Mouse (Mus musculus) brain, adult 2 months (tissue): ENCODE measurements around the gene B3gat3.
"Not testable (repeated sequence)": the region's sequence is repeated elsewhere in the genome, so short reads cannot be mapped to it uniquely, and the experiment has no call there.

Experiments used
- DNase-seq: peaks from one replicate; pipeline ENCODE4 v3.0.0; 2011; ENCODE audit warnings: low read depth, low spot score

The B3gat3 gene

GRCm38 (mm10) chr19:8942276-8942964, 22.2 kb downstream of the B3gat3 start:
- peak; percentile 73 for DNase-seq

GRCm38 (mm10) chr19:8943047-8943446, 22.9 kb downstream of the B3gat3 start:
- no peak for DNase-seq

GRCm38 (mm10) chr19:8944062-8944461, 23.9 kb downstream of the B3gat3 start:
- DNase-seq, result no peak

- peak; percentile 55 for DNase-seq
These were observed 24.6 kb downstream of the B3gat3 start for GRCm38 (mm10) chr19:8944750-8945149.

GRCm38 (mm10) chr19:8945251-8945650, 25.1 kb downstream of the B3gat3 start:
- no peak for DNase-seq

- no peak for DNase-seq
These were observed 26.8 kb downstream of the B3gat3 start for GRCm38 (mm10) chr19:8946929-8947328.

DNA sequence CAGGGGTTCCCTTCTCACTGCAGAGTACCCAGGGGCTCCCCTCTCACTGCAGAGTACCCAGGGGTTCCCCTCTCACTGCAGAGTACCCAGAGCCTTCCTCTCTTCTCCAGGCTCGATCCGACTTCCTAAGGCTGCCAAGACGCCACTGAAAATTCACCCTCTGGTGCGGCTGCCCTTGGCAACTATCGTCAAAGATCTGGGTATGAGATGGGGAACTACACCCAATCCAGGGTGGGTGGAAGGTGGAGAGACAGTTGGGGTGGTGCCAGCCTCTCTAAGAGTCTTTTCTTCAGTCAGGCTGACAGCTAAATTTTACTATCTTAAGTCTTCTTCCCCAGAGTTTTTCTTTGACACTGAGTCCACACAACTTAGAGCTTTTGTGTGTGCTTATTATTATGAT, 30.0 kb downstream of the B3gat3 start:
- no peak for DNase-seq

- no peak for DNase-seq
These were observed 32.1 kb downstream of the B3gat3 start for GRCm38 (mm10) chr19:8952241-8952640.

DNA sequence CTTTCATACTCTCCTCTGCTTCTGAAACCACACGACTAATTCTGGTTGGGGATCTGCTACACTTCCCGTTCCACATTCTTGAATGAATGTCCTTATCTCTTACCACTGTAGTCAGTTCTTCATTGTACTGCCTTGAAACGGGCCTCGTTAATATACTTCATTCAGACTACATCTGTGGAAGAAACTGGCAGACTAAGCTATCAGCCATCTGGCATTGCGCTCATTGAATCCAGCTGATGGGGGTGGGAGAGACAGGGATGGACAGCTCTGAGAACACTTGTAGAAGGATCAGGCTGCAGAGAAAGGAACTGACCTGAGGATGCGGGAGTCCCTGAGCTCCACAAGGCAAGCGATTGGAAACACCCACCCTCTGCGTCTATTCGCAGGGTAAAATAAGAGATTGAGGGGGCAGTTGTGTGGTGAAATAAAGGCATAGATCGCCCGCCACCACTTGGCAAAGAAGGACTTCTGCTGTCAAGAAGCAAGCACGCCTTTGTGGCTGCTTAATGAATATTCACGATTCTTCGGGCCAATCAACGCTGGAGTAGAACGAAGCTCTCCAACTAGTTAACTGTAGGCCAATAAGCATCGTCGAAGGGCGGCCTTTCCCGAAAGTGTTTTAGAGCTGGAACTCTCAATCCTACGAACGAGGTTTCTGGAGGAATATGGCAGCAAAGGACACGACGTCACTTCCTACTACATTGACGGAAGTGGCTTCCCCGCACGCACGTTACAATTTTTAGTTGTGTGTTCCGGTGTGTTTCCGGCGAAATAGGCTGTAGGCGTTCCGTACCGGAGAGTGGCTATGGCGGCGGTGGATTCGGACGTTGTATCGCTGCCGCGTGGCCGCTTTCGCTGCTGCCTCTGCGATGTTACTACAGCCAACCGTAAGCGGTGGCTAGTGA, 33.2 kb downstream of the B3gat3 start, which contains the start of gene Tut1:
TSS of gene Tut1 (plus strand) at position 713 of the 905 bp plus-strand sequence.
- peak; percentile 99 for DNase-seq

DNA sequence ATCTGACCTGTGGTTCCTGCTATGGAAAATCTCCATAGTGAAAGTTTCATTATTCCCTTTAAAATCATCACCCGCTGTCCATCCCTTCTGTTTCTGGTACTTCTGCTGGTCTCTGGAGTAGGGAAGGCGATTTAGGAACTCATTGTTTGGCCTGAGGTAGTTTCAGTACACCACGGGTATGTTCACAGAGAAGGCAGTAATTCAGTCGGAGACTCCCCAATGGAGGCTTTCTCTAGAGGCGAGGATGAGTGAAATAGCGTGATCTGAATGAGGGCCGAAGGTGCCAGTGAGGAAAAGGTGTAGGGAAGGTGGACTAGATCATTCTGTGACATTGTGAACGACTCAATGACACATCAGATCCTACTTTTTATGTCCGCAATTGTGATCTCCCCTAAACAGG, 34.0 kb downstream of the B3gat3 start:
- DNase-seq, result no peak

DNA sequence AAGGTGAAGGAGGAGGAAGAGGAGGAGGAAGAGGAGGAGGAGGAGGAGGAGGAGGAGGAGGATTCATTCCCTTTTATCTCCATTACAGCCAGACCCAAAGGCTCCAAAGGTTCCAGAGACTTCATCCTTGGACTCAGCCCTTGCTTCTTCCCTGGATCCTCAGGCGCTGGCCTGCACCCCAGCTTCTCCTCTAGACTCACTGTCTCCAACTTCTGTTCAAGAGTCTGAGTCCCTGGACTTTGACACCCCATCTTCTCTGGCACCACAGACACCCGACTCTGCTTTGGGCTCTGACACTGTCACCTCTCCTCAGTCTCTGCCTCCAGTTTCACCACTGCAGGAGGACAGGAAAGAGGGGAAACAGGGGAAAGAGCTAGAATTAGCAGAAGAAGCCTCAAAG, 42.1 kb downstream of the B3gat3 start:
- DNase-seq, result no peak

DNA sequence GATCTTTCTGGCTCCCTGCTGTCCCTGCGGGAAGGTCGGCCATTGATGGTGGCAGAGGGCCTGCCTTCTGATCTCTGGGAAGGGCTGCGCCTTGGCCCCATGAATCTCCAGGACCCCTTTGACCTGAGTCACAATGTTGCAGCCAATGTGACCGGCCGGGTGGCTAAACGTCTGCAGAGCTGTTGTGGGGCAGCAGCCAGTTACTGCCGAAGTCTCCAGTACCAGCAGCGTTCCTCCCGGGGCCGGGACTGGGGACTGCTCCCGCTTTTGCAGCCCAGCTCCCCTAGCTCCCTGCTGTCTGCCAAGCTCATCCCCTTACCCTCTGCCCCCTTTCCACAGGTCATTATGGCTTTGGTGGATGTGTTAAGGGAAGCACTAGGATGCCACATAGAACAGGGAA, 44.9 kb downstream of the B3gat3 start:
- DNase-seq, result no peak

GRCm38 (mm10) chr19:8965771-8966170, 45.6 kb downstream of the B3gat3 start:
- no peak for DNase-seq

GRCm38 (mm10) chr19:8966198-8966589, 46.0 kb downstream of the B3gat3 start:
- no peak for DNase-seq

- DNase-seq, result peak; percentile 100
These were observed 46.6 kb downstream of the B3gat3 start, which contains the start of gene Eef1g for GRCm38 (mm10) chr19:8966590-8967372. Gene Eef1g, plus strand, starts transcription at chr19:8967041.

- no peak for DNase-seq
These were observed 47.2 kb downstream of the B3gat3 start for GRCm38 (mm10) chr19:8967373-8967743.

GRCm38 (mm10) chr19:8967893-8968292, 47.7 kb downstream of the B3gat3 start:
- DNase-seq, result no peak

GRCm38 (mm10) chr19:8972491-8972890, 52.3 kb downstream of the B3gat3 start:
- not testable (repeated sequence) for DNase-seq

DNA sequence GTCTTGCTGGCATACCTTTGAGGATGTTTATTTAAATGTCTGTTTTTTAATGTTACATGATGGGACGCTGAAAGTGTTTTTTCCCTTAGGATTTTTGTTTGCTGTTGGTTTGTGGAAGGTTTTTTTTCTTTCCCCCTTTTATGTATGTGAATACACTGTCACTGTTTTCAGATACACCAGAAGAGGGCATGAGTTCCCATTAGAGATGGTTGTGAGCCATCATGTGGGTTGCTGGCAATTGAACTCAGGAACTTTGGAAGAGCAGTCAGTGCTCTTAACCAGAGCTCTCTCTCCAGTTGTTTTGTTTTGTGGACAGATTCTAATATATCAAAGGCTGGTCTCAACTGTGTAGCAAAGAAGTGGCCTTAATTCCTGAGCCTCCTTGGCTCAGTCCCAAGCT, 54.5 kb downstream of the B3gat3 start:
- DNase-seq, result no peak

- DNase-seq, result no peak
These were observed 55.3 kb downstream of the B3gat3 start for GRCm38 (mm10) chr19:8975491-8975890.

GRCm38 (mm10) chr19:8976535-8976934, 56.4 kb downstream of the B3gat3 start:
- DNase-seq, result peak; percentile 75
